Mouse (Mus musculus): ENCODE data around the gene Helz. TPM values are rescaled to one million over a fixed set of nuclear protein-coding genes. Genes with fewer than 3 reads are reported as not detected.

Helz gene
- polyA plus RNA-seq, 1 experiment from 2014 or later: 5.3 TPM

- Histone ChIP-seq H3K4me3 (ENCODE audit: low read depth, low read length) (no peak overlapping the region), H3K9ac (ENCODE audit: low read length) (no peak overlapping the region), H3K4me1 (replicated peaks; ENCODE audit: control insufficient read depth, insufficient read depth) (no peaks in the 10 kb centered on the region), H3K4me2 (replicated peaks; ENCODE audit: low read depth) (no peak overlapping the region), H3K9me3 (ENCODE audit: control insufficient read depth, low read length) (no peaks in the 10 kb centered on the region), H3K27me3 (ENCODE audit: control insufficient read depth, insufficient read depth, low read length) (no peaks in the 10 kb centered on the region), H3K36me3 (ENCODE audit: control insufficient read depth, insufficient read depth, low read length) (peaks cover 7% of the 10 kb centered on the region), H3K27ac (replicated peaks) (no peak overlapping the region)
- 69% methylated on average over 16 of the region's 17 CpGs for WGBS
- TF ChIP-seq EP300 (optimal IDR thresholded peaks at IDR 0.05): no peak
- no peak for TF ChIP-seq CTCF (IDR thresholded peaks at IDR 0.05; ENCODE audit: low read depth)
- ATAC-seq (ENCODE audit: low FRiP score, low TSS enrichment): no peak
- no peak for DNase-seq (ENCODE audit: low spot score)
Observed at GRCm38 (mm10) chr11:107676207-107676940, 128.6 kb downstream of the Helz start.

DNA sequence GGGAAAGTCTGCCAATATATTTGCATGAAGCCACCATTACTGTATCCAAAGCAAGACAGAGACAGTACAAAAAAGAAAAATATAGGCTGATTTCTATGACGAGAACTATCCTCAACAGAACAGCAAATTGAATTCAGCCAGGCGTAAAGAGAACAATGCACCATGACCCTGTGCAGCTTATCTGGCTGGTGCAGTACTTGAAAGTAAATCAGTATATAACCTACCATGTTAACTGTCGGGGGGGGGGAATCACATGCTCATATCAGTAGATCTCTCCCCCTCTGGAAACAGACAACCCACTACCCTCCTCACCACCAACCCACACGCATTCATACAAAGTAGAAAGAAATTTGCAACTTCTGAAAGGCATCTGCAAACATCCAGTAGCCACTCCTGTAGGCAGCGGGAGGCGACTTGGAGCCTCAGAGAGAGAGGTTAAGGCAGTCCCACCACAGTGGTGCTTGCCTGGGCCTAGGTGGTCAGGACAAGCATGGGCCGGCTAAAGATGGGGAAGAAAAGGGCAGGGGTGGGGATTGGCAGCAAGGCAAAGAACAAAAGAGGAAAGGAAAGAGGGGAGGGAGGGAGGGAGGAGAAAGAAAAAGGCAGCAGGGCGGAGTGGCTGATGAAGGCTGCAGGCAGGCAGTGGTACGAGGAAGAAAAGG is 135.1 kb downstream of the Helz start:
- no peaks in the 10 kb centered on the region for H3K4me1 ChIP-seq (replicated peaks; ENCODE audit: control insufficient read depth, insufficient read depth)
- no peaks in the 10 kb centered on the region for H3K9me3 ChIP-seq (ENCODE audit: control insufficient read depth, low read length)
- H3K36me3 ChIP-seq (ENCODE audit: control insufficient read depth, insufficient read depth, low read length): peaks cover 4% of the 10 kb centered on the region
- ATAC-seq (ENCODE audit: low FRiP score, low TSS enrichment) (no peak), DNase-seq (ENCODE audit: low spot score) (no peak)
- H3K4me2 ChIP-seq (replicated peaks; ENCODE audit: low read depth): no peak overlapping the region
- no peak overlapping the region for H3K27ac ChIP-seq (replicated peaks)
- no peaks in the 10 kb centered on the region for H3K27me3 ChIP-seq (ENCODE audit: control insufficient read depth, insufficient read depth, low read length)
- H3K9ac ChIP-seq (ENCODE audit: low read length): no peak overlapping the region
- H3K4me3 ChIP-seq (ENCODE audit: low read depth, low read length): no peak overlapping the region
- TF ChIP-seq EP300 (optimal IDR thresholded peaks at IDR 0.05): no peak
- TF ChIP-seq CTCF (IDR thresholded peaks at IDR 0.05; ENCODE audit: low read depth): no peak
- 72% methylated on average over 9 of the region's 9 CpGs for WGBS

DNA sequence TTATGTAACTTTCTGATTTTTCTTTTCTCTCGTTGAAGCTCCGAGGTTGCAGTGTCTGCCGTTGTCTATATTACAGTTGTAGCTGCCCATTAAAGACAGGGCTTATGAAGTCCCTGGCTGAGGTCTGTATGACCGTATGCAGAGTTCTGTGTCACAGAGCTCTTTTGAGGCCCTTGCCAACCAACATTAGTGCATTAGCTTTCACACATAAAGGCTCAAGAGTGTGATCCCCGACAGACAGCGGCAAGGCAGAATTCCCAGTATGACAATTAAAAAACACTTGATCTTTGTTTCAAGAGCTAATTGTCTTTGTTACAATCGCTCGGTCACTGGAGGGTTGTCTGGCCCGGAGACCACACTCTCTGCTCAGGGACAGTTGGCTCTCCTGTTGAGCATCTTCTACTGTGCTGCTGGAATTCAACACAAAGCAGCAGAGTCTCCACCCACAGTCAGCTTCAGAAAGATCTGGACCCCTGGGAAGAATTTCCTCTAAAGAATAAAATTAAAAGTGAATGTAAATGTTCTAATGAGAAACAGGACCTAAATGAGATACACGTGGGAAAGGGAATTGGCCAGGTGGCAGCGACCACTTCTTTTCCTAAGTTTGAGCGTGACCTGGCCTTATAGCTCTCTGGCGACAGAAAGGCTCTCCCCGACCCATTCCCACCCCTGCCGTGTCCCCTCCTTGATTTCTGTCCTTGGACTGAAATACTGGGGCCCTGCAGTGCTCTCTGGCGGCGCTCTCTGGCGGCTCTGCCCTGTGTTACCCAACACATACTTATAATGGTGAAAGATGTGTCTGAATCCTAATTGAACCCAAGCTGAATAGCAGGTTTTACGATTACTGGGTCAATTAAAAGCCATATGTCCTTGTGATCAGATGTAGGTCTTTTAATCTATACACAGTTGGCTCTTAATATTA is 136.1 kb downstream of the Helz start:
- Histone ChIP-seq H3K4me1 (replicated peaks; ENCODE audit: control insufficient read depth, insufficient read depth) (no peaks in the 10 kb centered on the region), H3K4me2 (replicated peaks; ENCODE audit: low read depth) (no peak overlapping the region), H3K36me3 (ENCODE audit: control insufficient read depth, insufficient read depth, low read length) (peaks cover 4% of the 10 kb centered on the region), H3K9me3 (ENCODE audit: control insufficient read depth, low read length) (no peaks in the 10 kb centered on the region), H3K4me3 (ENCODE audit: low read depth, low read length) (no peak overlapping the region), H3K27me3 (ENCODE audit: control insufficient read depth, insufficient read depth, low read length) (no peaks in the 10 kb centered on the region), H3K9ac (ENCODE audit: low read length) (no peak overlapping the region), H3K27ac (replicated peaks) (no peak overlapping the region)
- ATAC-seq (ENCODE audit: low FRiP score, low TSS enrichment) (no peak), DNase-seq (ENCODE audit: low spot score) (no peak)
- WGBS: 84% methylated on average over 19 of the region's 19 CpGs
- TF ChIP-seq CTCF (IDR thresholded peaks at IDR 0.05; ENCODE audit: low read depth) (peak; percentile 12; the same call in 1 of the 2 replicates), EP300 (optimal IDR thresholded peaks at IDR 0.05) (no peak)

- Histone ChIP-seq H3K9me3 (ENCODE audit: control insufficient read depth, low read length) (no peaks in the 10 kb centered on the region), H3K4me1 (replicated peaks; ENCODE audit: control insufficient read depth, insufficient read depth) (no peaks in the 10 kb centered on the region), H3K27me3 (ENCODE audit: control insufficient read depth, insufficient read depth, low read length) (no peaks in the 10 kb centered on the region), H3K36me3 (ENCODE audit: control insufficient read depth, insufficient read depth, low read length) (peaks cover 4% of the 10 kb centered on the region), H3K4me2 (replicated peaks; ENCODE audit: low read depth) (no peak overlapping the region), H3K9ac (ENCODE audit: low read length) (no peak overlapping the region), H3K27ac (replicated peaks) (no peak overlapping the region), H3K4me3 (ENCODE audit: low read depth, low read length) (no peak overlapping the region)
- 88% methylated on average over 20 of the region's 20 CpGs for WGBS
- ATAC-seq (ENCODE audit: low FRiP score, low TSS enrichment): no peak
- DNase-seq (ENCODE audit: low spot score): no peak
- TF ChIP-seq EP300 (optimal IDR thresholded peaks at IDR 0.05) (no peak), CTCF (IDR thresholded peaks at IDR 0.05; ENCODE audit: low read depth) (no peak)
Observed at GRCm38 (mm10) chr11:107686290-107686689, 138.6 kb downstream of the Helz start.

- no peaks in the 10 kb centered on the region for H3K27me3 ChIP-seq (ENCODE audit: control insufficient read depth, insufficient read depth, low read length)
- DNase-seq (ENCODE audit: low spot score): no peak
- no peak for ATAC-seq (ENCODE audit: low FRiP score, low TSS enrichment)
- no peaks in the 10 kb centered on the region for H3K9me3 ChIP-seq (ENCODE audit: control insufficient read depth, low read length)
- peaks cover 4% of the 10 kb centered on the region for H3K36me3 ChIP-seq (ENCODE audit: control insufficient read depth, insufficient read depth, low read length)
- no peak overlapping the region for H3K4me3 ChIP-seq (ENCODE audit: low read depth, low read length)
- 95% methylated on average over 10 of the region's 10 CpGs for WGBS
- H3K9ac ChIP-seq (ENCODE audit: low read length): no peak overlapping the region
- no peak overlapping the region for H3K4me2 ChIP-seq (replicated peaks; ENCODE audit: low read depth)
- no peaks in the 10 kb centered on the region for H3K4me1 ChIP-seq (replicated peaks; ENCODE audit: control insufficient read depth, insufficient read depth)
- H3K27ac ChIP-seq (replicated peaks): no peak overlapping the region
- TF ChIP-seq EP300 (optimal IDR thresholded peaks at IDR 0.05) (no peak), CTCF (IDR thresholded peaks at IDR 0.05; ENCODE audit: low read depth) (no peak)
Observed at GRCm38 (mm10) chr11:107688480-107688879, 140.8 kb downstream of the Helz start.
